Mouse (Mus musculus) kidney, embryonic 14.5 days (tissue): Measurements from ENCODE around the gene Pinlyp. TPM values are rescaled to one million over a fixed set of nuclear protein-coding genes. Genes with fewer than 3 reads are reported as not detected.

Experiments used
- ATAC-seq: fragments of 200-750 bp; cut with Nextera tagmentation; 2 replicates; pipeline ENCODE4 v1.8.0; 2017; ENCODE audit warnings: moderate number of reproducible peaks, mild to moderate bottlenecking, moderate TSS enrichment, moderate library complexity; ENCODE audit not compliant: low FRiP score, low TSS enrichment
- H3K27ac ChIP-seq: fragments of 300-500 bp; sonication (generic); 2 replicates; pipeline ENCODE4 v1.5.1; 2014; ENCODE audit warnings: low read depth, mild to moderate bottlenecking, low read length, moderate library complexity, mixed read lengths
- H3K27me3 ChIP-seq: fragments of 300-500 bp; sonication (generic); 2 replicates; pipeline ENCODE4 v1.6.1; 2014; ENCODE audit warnings: mild to moderate bottlenecking, low read length; ENCODE audit not compliant: control insufficient read depth, insufficient read depth
- H3K36me3 ChIP-seq: fragments of 300-500 bp; sonication (generic); 2 replicates; pipeline ENCODE4 v1.6.1; 2014; ENCODE audit warnings: low read length, mixed read lengths; ENCODE audit not compliant: control insufficient read depth, insufficient read depth
- H3K4me1 ChIP-seq: fragments of 300-500 bp; sonication (generic); 2 replicates; pipeline ENCODE4 v1.6.1; 2014; ENCODE audit warnings: low read length, mixed read lengths; ENCODE audit not compliant: control insufficient read depth, insufficient read depth
- H3K4me2 ChIP-seq: fragments of 300-500 bp; sonication (generic); replicated peaks from 2 replicates; pipeline ENCODE4 v1.6.1; 2014; ENCODE audit warnings: low read depth, mild to moderate bottlenecking, low read length
- H3K4me3 ChIP-seq: fragments of 300-500 bp; sonication (generic); 2 replicates; pipeline ENCODE4 v1.5.1; 2014; ENCODE audit warnings: mild to moderate bottlenecking, low read length
- H3K9ac ChIP-seq: fragments of 300-500 bp; sonication (generic); 2 replicates; pipeline ENCODE4 v1.6.1; 2014; ENCODE audit warnings: low read depth, mild to moderate bottlenecking, low read length, moderate library complexity
- H3K9me3 ChIP-seq: fragments of 300-500 bp; sonication (generic); 2 replicates; pipeline ENCODE4 v1.6.1; 2016; ENCODE audit warnings: low read length; ENCODE audit not compliant: control insufficient read depth
- WGBS: fragments of 180-500 bp; shearing (Covaris S2); extraction: QIAGEN DNeasy Blood & Tissue Kit; methylation state at CpG from one replicate; pipeline ENCODE4 v1.1.7; 2014; 5-methylcytosine and 5-hydroxymethylcytosine counted together
- polyA plus RNA-seq: library from polyadenylated mRNA; unstranded; fragments of >200 nt; fragmentation: Nextera tagmentation; extraction: Ambion mirVana; gene quantifications from 2 replicates; pipeline ENCODE4 v1.2.1, GENCODE M21; 2014

Pinlyp gene
- polyA plus RNA-seq, 1 experiment from 2014 or later, result 0.43 TPM

DNA sequence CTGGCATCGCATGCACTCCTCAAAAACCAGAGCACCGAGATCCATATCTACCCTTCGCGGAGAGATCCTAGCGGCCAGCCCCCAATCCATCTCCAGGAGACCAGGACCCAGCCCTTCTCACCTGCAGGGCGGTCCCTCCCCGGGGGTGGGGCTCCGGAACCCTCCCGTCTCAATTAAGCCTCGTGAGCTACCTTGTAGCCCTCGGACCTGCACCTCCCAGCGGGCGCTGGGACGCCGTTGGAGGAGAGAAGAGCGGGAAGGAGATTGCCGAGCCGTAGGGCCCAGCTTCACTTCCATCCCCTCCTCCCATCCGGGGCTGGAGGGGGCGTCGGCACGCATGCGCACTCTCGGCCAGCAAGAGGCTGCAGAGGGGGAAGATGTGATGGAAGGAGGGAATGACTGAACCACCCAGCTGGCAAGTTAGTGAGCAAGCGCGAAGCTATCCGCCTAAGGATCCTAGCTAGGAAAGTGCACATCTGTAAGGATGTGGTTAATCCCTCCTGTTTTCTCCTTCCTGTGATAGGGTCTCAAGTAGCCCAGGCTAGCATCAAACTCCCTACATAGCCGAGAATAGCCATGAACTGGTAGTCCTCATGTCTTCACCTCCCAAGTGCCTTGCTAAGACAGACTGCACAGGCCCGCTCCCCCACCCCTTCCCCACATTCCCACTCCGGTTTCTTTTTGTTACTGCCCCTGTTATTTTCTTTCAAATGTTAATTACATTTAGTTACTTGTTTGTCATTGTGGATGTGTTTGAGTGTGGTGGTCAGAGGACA lies 41.6 kb upstream of the Pinlyp start, which contains the start of the genes Ethe1 and Zfp575:
Gene Ethe1, plus strand, starts transcription at position 214 of the 776 bp plus-strand sequence.
Gene Zfp575, minus strand, starts transcription at position 312 of the 776 bp plus-strand sequence.
- H3K27ac ChIP-seq, result no peak within 1 kb of the TSS
- peak; percentile 74 for ATAC-seq
- peaks cover 10% of the 10 kb centered on the region for H3K9me3 ChIP-seq
- WGBS, result 6% methylated on average over 30 of the region's 30 CpGs
- H3K4me1 ChIP-seq, result peaks cover 16% of the 10 kb centered on the region
- peak within 1 kb of the TSS; percentile 51 for H3K4me3 ChIP-seq
- H3K36me3 ChIP-seq, result no peaks in the 10 kb centered on the region
- H3K4me2 ChIP-seq, result peak within 1 kb of the TSS; percentile 64
- H3K9ac ChIP-seq, result peak within 1 kb of the TSS; percentile 64
- H3K27me3 ChIP-seq, result peaks cover 14% of the 10 kb centered on the region

GRCm38 (mm10) chr7:24586828-24587227 lies 40.9 kb upstream of the Pinlyp start:
- Histone ChIP-seq H3K4me1 (peaks cover 10% of the 10 kb centered on the region; the same call in 1 of the 2 replicates), H3K27ac (no peak overlapping the region), H3K9me3 (peaks cover 10% of the 10 kb centered on the region), H3K4me2 (peak overlapping the region; percentile 64), H3K36me3 (no peaks in the 10 kb centered on the region), H3K4me3 (peak overlapping the region; percentile 51), H3K9ac (peak overlapping the region; percentile 64; the same call in 1 of the 2 replicates), H3K27me3 (peaks cover 14% of the 10 kb centered on the region)
- peak; percentile 58; the same call in 1 of the 2 replicates for ATAC-seq
- WGBS, result 6% methylated on average over 8 of the region's 8 CpGs

- Histone ChIP-seq H3K9ac (no peak overlapping the region), H3K27me3 (peaks cover 14% of the 10 kb centered on the region), H3K4me3 (no peak overlapping the region), H3K4me1 (peaks cover 4% of the 10 kb centered on the region; the same call in 1 of the 2 replicates), H3K9me3 (peaks cover 10% of the 10 kb centered on the region), H3K4me2 (no peak overlapping the region), H3K27ac (no peak overlapping the region), H3K36me3 (no peaks in the 10 kb centered on the region)
- peak; percentile 37; the same call in 1 of the 2 replicates for ATAC-seq
- 50% methylated on average over 16 of the region's 16 CpGs for WGBS
Observed at GRCm38 (mm10) chr7:24585995-24586394, 40.1 kb upstream of the Pinlyp start.

- Histone ChIP-seq H3K4me1 (peaks cover 4% of the 10 kb centered on the region; the same call in 1 of the 2 replicates), H3K4me3 (no peak overlapping the region), H3K9ac (no peak overlapping the region), H3K27ac (no peak overlapping the region), H3K36me3 (no peaks in the 10 kb centered on the region), H3K27me3 (peaks cover 14% of the 10 kb centered on the region), H3K9me3 (peaks cover 10% of the 10 kb centered on the region), H3K4me2 (no peak overlapping the region)
- ATAC-seq, result no peak
- WGBS, result 91% methylated on average over 6 of the region's 6 CpGs
Observed at GRCm38 (mm10) chr7:24584876-24585275, 39.0 kb upstream of the Pinlyp start.

DNA sequence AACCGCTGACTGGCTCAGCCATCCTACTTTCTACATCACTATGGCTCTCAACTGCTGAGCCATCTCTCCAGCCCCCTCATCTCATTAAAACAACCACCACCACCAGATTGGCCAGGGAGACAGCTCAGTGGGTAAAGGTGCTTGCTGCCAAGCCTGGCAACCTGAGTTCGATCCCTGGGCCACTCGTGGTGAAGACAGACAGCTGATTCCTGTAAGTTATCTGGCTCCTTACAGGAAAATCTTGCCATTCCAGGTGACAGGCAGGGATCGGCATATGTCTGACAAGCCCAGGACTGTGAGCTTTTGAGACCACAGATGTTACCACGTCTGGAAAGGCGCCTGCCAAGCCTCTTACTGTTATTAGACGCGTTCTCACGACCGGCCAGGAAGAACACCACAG lies 31.9 kb upstream of the Pinlyp start:
- no peaks in the 10 kb centered on the region for H3K27me3 ChIP-seq
- H3K36me3 ChIP-seq, result peaks cover 5% of the 10 kb centered on the region; the same call in 1 of the 2 replicates
- no peak overlapping the region for H3K27ac ChIP-seq
- no peak for ATAC-seq
- no peak overlapping the region for H3K9ac ChIP-seq
- no peak overlapping the region for H3K4me3 ChIP-seq
- 0 out of 2 replicates have a peak, but pooled peaks cover 3% of the 10 kb centered on the region for H3K4me1 ChIP-seq
- no peaks in the 10 kb centered on the region for H3K9me3 ChIP-seq
- no peak overlapping the region for H3K4me2 ChIP-seq
- WGBS, result 88% methylated on average over 10 of the region's 10 CpGs

- Histone ChIP-seq H3K27me3 (no peaks in the 10 kb centered on the region), H3K36me3 (peaks cover 26% of the 10 kb centered on the region), H3K9ac (no peak overlapping the region), H3K4me1 (0 out of 2 replicates have a peak, but pooled peaks cover 3% of the 10 kb centered on the region), H3K4me3 (no peak overlapping the region), H3K9me3 (no peaks in the 10 kb centered on the region), H3K27ac (no peak overlapping the region), H3K4me2 (no peak overlapping the region)
- 49% methylated on average over 12 of the region's 12 CpGs for WGBS
- peak; percentile 47; the same call in 1 of the 2 replicates for ATAC-seq
Observed at GRCm38 (mm10) chr7:24574224-24574796, 28.4 kb upstream of the Pinlyp start.

DNA sequence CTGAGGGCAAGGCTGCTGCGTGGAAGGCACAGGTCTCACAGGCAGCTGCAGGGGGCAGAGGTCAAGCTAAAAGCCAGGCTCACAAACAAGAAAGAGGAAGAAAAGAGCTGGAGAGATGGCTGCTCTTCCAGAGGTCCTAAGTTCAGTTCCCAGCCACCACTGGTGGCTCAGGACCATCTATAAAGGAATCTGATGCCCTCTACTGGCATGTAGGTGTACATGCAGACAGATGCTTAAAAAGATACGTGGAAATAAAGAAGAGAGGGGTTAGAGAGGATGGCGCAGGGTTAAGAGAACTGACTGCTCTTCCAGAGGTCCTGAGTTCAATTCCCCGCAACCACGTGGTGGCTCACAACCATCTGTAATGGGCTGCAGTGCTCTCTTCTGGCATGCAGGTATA lies 26.5 kb upstream of the Pinlyp start:
- no peak overlapping the region for H3K4me2 ChIP-seq
- H3K27me3 ChIP-seq, result no peaks in the 10 kb centered on the region
- H3K4me3 ChIP-seq, result no peak overlapping the region
- 60% methylated on average over 5 of the region's 5 CpGs for WGBS
- H3K4me1 ChIP-seq, result 0 out of 2 replicates have a peak, but pooled peaks cover 3% of the 10 kb centered on the region
- H3K27ac ChIP-seq, result no peak overlapping the region
- H3K9me3 ChIP-seq, result no peaks in the 10 kb centered on the region
- ATAC-seq, result no peak
- H3K36me3 ChIP-seq, result peaks cover 45% of the 10 kb centered on the region
- H3K9ac ChIP-seq, result no peak overlapping the region

- H3K36me3 ChIP-seq, result peaks cover 59% of the 10 kb centered on the region
Observed at GRCm38 (mm10) chr7:24571071-24571470, 25.2 kb upstream of the Pinlyp start.

DNA sequence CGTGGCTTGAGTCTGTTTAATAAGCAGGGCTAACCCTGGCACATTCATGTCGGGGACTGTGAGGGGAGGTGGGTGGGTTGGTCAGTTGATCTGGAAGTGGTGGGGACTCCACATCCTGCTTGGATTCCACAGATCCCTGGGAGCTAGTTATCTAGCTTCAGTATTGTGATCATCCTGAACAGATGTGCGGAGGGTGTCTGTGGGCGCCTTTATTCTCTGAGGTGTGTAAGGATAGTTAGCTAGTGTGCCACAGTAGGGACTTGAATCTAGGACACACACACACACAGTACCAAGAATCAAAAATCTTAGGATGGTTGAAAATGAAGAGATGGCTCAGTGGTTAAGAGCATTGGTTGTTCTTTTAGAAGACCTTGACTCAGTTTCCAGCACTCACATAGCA lies 22.6 kb upstream of the Pinlyp start:
- 91% methylated on average over 4 of the region's 4 CpGs for WGBS
- Histone ChIP-seq H3K36me3 (peaks cover 74% of the 10 kb centered on the region), H3K27ac (no peak overlapping the region), H3K4me2 (no peak overlapping the region), H3K9me3 (no peaks in the 10 kb centered on the region), H3K4me1 (no peaks in the 10 kb centered on the region), H3K9ac (no peak overlapping the region), H3K4me3 (no peak overlapping the region), H3K27me3 (no peaks in the 10 kb centered on the region)
- no peak for ATAC-seq

More at GRCm38 (mm10) chr7:24571071-24571470, 25.2 kb upstream of the Pinlyp start:
- H3K4me1 ChIP-seq, result 0 out of 2 replicates have a peak, but pooled peaks cover 3% of the 10 kb centered on the region
- no peak overlapping the region for H3K4me3 ChIP-seq
- ATAC-seq, result no peak
- no peak overlapping the region for H3K4me2 ChIP-seq
- no peaks in the 10 kb centered on the region for H3K9me3 ChIP-seq
- 81% methylated on average over 4 of the region's 4 CpGs for WGBS
- H3K27ac ChIP-seq, result no peak overlapping the region
- no peak overlapping the region for H3K9ac ChIP-seq
- no peaks in the 10 kb centered on the region for H3K27me3 ChIP-seq
